Mouse (Mus musculus): ENCODE measurements at regions not wholly inside any gene's neighbourhood (a gene's known extent, or its start where the extent isn't known, plus 50 kb on each side); places are given as distances from the start of the nearest gene placed in this dataset.

GRCm38 (mm10) chr4:58728641-58729040 lies 58.9 kb downstream of the Olfr267 start:
- no peak for DNase-seq (ENCODE audit: low spot score)

GRCm38 (mm10) chr4:58726424-58726823 lies 61.1 kb downstream of the Olfr267 start:
- no peak for DNase-seq (ENCODE audit: low spot score)

GRCm38 (mm10) chr4:58722772-58723171 lies 64.7 kb downstream of the Olfr267 start:
- no peak for DNase-seq (ENCODE audit: low spot score)

GRCm38 (mm10) chr4:58720682-58721081 lies 66.8 kb downstream of the Olfr267 start:
- DNase-seq (ENCODE audit: low spot score): no peak

GRCm38 (mm10) chr4:58716426-58716825 lies 71.1 kb downstream of the Olfr267 start:
- no peak for DNase-seq (ENCODE audit: low spot score)

GRCm38 (mm10) chr4:58715846-58716245 lies 71.7 kb downstream of the Olfr267 start:
- no peak for DNase-seq (ENCODE audit: low spot score)

GRCm38 (mm10) chr4:58714221-58714620 lies 73.3 kb downstream of the Olfr267 start:
- DNase-seq (ENCODE audit: low spot score): no peak

GRCm38 (mm10) chr4:58712875-58713274 lies 74.6 kb downstream of the Olfr267 start:
- DNase-seq (ENCODE audit: low spot score): no peak

- no peak for DNase-seq (ENCODE audit: low spot score)
These were observed 75.3 kb downstream of the Olfr267 start for GRCm38 (mm10) chr4:58712166-58712565.

- no peak for DNase-seq (ENCODE audit: low spot score)
These were observed 88.2 kb downstream of the Olfr267 start for GRCm38 (mm10) chr4:58699236-58699798.

GRCm38 (mm10) chr4:58698828-58699227 lies 88.7 kb downstream of the Olfr267 start:
- DNase-seq (ENCODE audit: low spot score): no peak

GRCm38 (mm10) chr4:58696684-58697083 lies 90.8 kb downstream of the Olfr267 start:
- DNase-seq (ENCODE audit: low spot score): no peak

- no peak for DNase-seq (ENCODE audit: low spot score)
These were observed 92.2 kb downstream of the Olfr267 start for GRCm38 (mm10) chr4:58695281-58695680.

GRCm38 (mm10) chr4:58693018-58693417 lies 94.5 kb downstream of the Olfr267 start:
- no peak for DNase-seq (ENCODE audit: low spot score)

GRCm38 (mm10) chr4:58681926-58682325 lies 105.6 kb downstream of the Olfr267 start:
- no peak for DNase-seq (ENCODE audit: low spot score)

- no peak for DNase-seq (ENCODE audit: low spot score)
These were observed 109.7 kb downstream of the Olfr267 start for GRCm38 (mm10) chr4:58677701-58678385.

GRCm38 (mm10) chr4:58671406-58672035 lies 116.0 kb downstream of the Olfr267 start:
- no peak for DNase-seq (ENCODE audit: low spot score)

- DNase-seq (ENCODE audit: low spot score): no peak
These were observed 116.6 kb downstream of the Olfr267 start for GRCm38 (mm10) chr4:58670906-58671250.

- DNase-seq (ENCODE audit: low spot score): no peak
These were observed 116.6 kb upstream of the Lpar1 start for GRCm38 (mm10) chr4:58670107-58670905.

- DNase-seq (ENCODE audit: low spot score): no peak
These were observed 114.9 kb upstream of the Lpar1 start for GRCm38 (mm10) chr4:58668368-58669153.

- no peak for DNase-seq (ENCODE audit: low spot score)
These were observed 110.0 kb upstream of the Lpar1 start for GRCm38 (mm10) chr4:58663628-58664205.
